Mouse (Mus musculus): ENCODE measurements around the gene Cgrrf1.

Cgrrf1 gene

GRCm38 (mm10) chr14:46821873-46822716, 9.8 kb upstream of the Cgrrf1 start, which contains the start of gene Gmfb:
Gmfb (minus strand) TSS chr14:46822242.
- peak; percentile 91 for DNase-seq (ENCODE audit: low read depth, low spot score)

GRCm38 (mm10) chr14:46823996-46824395, 7.9 kb upstream of the Cgrrf1 start:
- DNase-seq (ENCODE audit: low read depth, low spot score): no peak

- DNase-seq (ENCODE audit: low read depth, low spot score): no peak
These were observed 4.5 kb upstream of the Cgrrf1 start for GRCm38 (mm10) chr14:46827430-46827829.

- no peak for DNase-seq (ENCODE audit: low read depth, low spot score)
These were observed 630 bp upstream of the Cgrrf1 start for GRCm38 (mm10) chr14:46831295-46831694.

- no peak for DNase-seq (ENCODE audit: low read depth, low spot score)
These were observed 688 bp downstream of the Cgrrf1 start for GRCm38 (mm10) chr14:46832354-46833272.

- no peak for DNase-seq (ENCODE audit: low read depth, low spot score)
These were observed 7.4 kb downstream of the Cgrrf1 start for GRCm38 (mm10) chr14:46839326-46839725.

- no peak for DNase-seq (ENCODE audit: low read depth, low spot score)
These were observed 13.8 kb downstream of the Cgrrf1 start for GRCm38 (mm10) chr14:46845706-46846105.

GRCm38 (mm10) chr14:46848063-46848590, 16.2 kb downstream of the Cgrrf1 start:
- DNase-seq (ENCODE audit: low read depth, low spot score): no peak

GRCm38 (mm10) chr14:46848736-46849135, 16.8 kb downstream of the Cgrrf1 start:
- no peak for DNase-seq (ENCODE audit: low read depth, low spot score)

- DNase-seq (ENCODE audit: low read depth, low spot score): no peak
These were observed 17.8 kb downstream of the Cgrrf1 start for GRCm38 (mm10) chr14:46849769-46850168.

GRCm38 (mm10) chr14:46853677-46854076, 21.8 kb downstream of the Cgrrf1 start:
- DNase-seq (ENCODE audit: low read depth, low spot score): no peak

- DNase-seq (ENCODE audit: low read depth, low spot score): no peak
These were observed 31.0 kb downstream of the Cgrrf1 start for GRCm38 (mm10) chr14:46862922-46863321.

GRCm38 (mm10) chr14:46880935-46881334, 49.0 kb downstream of the Cgrrf1 start:
- DNase-seq (ENCODE audit: low read depth, low spot score): no peak

- DNase-seq (ENCODE audit: low read depth, low spot score): no peak
These were observed 49.9 kb downstream of the Cgrrf1 start for GRCm38 (mm10) chr14:46881581-46882430.

- DNase-seq (ENCODE audit: low read depth, low spot score): no peak
These were observed 50.6 kb downstream of the Cgrrf1 start, which contains the start of gene Samd4 for GRCm38 (mm10) chr14:46882431-46883067. Samd4 (plus strand) TSS chr14:46882854.

GRCm38 (mm10) chr14:46883068-46883870, 51.3 kb downstream of the Cgrrf1 start:
- DNase-seq (ENCODE audit: low read depth, low spot score): peak; percentile 69

- no peak for DNase-seq (ENCODE audit: low read depth, low spot score)
These were observed 52.0 kb downstream of the Cgrrf1 start for GRCm38 (mm10) chr14:46883871-46884441.

- no peak for DNase-seq (ENCODE audit: low read depth, low spot score)
These were observed 52.9 kb downstream of the Cgrrf1 start for GRCm38 (mm10) chr14:46884701-46885428.

- no peak for DNase-seq (ENCODE audit: low read depth, low spot score)
These were observed 53.5 kb downstream of the Cgrrf1 start for GRCm38 (mm10) chr14:46885429-46885755.
